Mouse (Mus musculus): ENCODE measurements around the gene Fam32a. TPM values are rescaled to one million over a fixed set of nuclear protein-coding genes. Genes with fewer than 3 reads are reported as not detected.

The Fam32a gene
- polyA plus RNA-seq, 1 experiment from 2014 or later: 85.6 TPM

- Histone ChIP-seq H3K9ac (no peak overlapping the region), H3K4me3 (no peak overlapping the region), H3K9me3 (replicated peaks) (no peaks in the 10 kb centered on the region), H3K36me3 (peaks cover 48% of the 10 kb centered on the region), H3K4me2 (replicated peaks) (no peak overlapping the region), H3K4me1 (peaks cover 18% of the 10 kb centered on the region), H3K27me3 (no peaks in the 10 kb centered on the region), H3K27ac (no peak overlapping the region)
- WGBS: 83% methylated on average over 2 of the region's 2 CpGs
- no peak for ATAC-seq (ENCODE audit: low FRiP score)
Measured at GRCm38 (mm10) chr8:72244610-72245009, 25.1 kb downstream of the Fam32a start.

DNA sequence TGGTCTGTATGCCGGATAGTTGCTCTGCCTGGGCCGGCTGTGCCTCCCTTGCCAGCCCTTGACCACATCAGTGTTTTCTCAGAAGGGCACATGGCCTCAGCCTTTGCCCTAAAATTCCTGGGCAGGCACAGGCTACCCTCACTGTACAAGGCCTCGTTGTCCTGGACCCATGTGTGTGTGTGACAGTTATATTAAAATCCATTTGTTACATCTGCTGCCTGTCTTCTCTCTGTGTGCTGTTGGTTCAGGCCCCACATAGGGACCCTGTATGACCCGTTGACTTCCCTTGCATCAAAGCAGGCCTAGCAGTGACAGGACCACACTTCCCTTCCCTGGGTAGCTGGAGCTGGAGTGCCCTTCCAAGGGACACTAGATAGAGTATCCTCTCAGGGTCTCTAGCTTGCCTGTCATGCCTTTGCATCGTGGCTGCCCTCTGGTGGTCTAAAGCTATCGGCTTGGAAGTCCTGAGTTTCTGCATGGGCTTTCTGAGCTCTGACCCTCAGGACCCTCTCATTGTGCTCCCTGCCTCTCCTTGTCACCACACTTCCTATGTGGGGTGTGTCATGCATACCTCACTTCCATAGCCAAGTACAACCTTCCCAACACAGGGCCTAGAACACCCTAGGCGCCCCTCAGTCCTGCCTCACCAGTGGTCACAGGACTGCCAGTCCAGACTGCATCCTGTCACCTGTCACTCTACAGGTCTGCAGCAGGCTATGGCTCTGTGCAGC is 37.8 kb downstream of the Fam32a start:
- 54% methylated on average over 7 of the region's 7 CpGs for WGBS

DNA sequence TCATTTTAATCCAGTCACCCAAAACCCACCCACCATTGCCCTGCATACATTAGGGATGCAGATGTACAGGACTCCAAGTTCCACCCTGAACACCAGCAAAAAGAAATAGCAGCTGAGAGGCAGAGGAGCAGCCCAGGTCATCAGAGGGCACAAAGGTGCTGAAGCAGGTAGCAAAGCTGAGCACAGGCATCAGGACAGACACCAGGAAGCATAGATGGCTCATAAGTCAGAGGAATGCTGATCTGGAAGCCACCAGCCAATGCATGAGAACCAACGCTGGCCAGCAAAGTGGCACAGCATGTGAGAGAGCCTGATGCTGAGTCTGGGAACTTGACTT is 38.3 kb downstream of the Fam32a start:
- 72% methylated on average over 1 of the region's 1 CpGs for WGBS
- H3K4me2 ChIP-seq (replicated peaks): no peak overlapping the region
- no peaks in the 10 kb centered on the region for H3K4me1 ChIP-seq
- H3K9me3 ChIP-seq (replicated peaks): no peaks in the 10 kb centered on the region
- no peak overlapping the region for H3K27ac ChIP-seq
- H3K27me3 ChIP-seq: no peaks in the 10 kb centered on the region
- ATAC-seq (ENCODE audit: low FRiP score): no peak
- H3K36me3 ChIP-seq: peaks cover 31% of the 10 kb centered on the region
- no peak overlapping the region for H3K9ac ChIP-seq
- H3K4me3 ChIP-seq: no peak overlapping the region

More for the DNA sequence above, 37.8 kb downstream of the Fam32a start:
- Histone ChIP-seq H3K9me3 (replicated peaks) (no peaks in the 10 kb centered on the region), H3K4me3 (no peak overlapping the region), H3K27me3 (no peaks in the 10 kb centered on the region), H3K27ac (no peak overlapping the region), H3K36me3 (peaks cover 37% of the 10 kb centered on the region), H3K4me1 (no peaks in the 10 kb centered on the region), H3K9ac (no peak overlapping the region), H3K4me2 (replicated peaks) (no peak overlapping the region)
- peak; percentile 26; the same call in 1 of the 2 replicates for ATAC-seq (ENCODE audit: low FRiP score)

DNA sequence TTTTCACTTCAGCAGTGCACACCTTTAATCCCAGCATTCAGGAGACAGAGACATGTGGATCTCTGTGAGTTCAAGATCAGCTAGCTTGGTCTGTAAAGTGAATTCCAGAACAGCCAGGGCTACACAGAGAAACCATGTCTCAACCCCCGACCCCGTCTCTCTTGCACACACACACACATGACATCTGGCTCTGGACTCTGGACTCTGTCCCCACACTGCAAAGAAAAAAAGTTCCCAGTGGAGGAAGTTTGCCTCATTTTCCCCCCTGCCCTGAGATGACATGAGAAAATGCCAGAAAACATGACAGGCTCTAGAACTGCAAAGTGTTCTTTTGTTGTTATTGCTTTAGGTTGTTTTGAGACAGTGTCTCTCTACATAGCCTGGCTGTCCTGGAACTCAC is 40.3 kb downstream of the Fam32a start:
- no peaks in the 10 kb centered on the region for H3K4me1 ChIP-seq
- H3K27me3 ChIP-seq: 0 out of 2 replicates have a peak, but pooled peaks cover 4% of the 10 kb centered on the region
- no peak overlapping the region for H3K4me3 ChIP-seq
- H3K27ac ChIP-seq: no peak overlapping the region
- ATAC-seq (ENCODE audit: low FRiP score): no peak
- H3K9me3 ChIP-seq (replicated peaks): no peaks in the 10 kb centered on the region
- H3K4me2 ChIP-seq (replicated peaks): no peak overlapping the region
- WGBS: 74% methylated on average over 2 of the region's 2 CpGs
- peaks cover 12% of the 10 kb centered on the region for H3K36me3 ChIP-seq
- H3K9ac ChIP-seq: no peak overlapping the region

- Histone ChIP-seq H3K9ac (no peak overlapping the region), H3K36me3 (peaks cover 5% of the 10 kb centered on the region; the same call in 1 of the 2 replicates), H3K4me3 (no peak overlapping the region), H3K9me3 (replicated peaks) (no peaks in the 10 kb centered on the region), H3K4me2 (replicated peaks) (no peak overlapping the region), H3K27ac (no peak overlapping the region), H3K27me3 (0 out of 2 replicates have a peak, but pooled peaks cover 4% of the 10 kb centered on the region), H3K4me1 (no peaks in the 10 kb centered on the region)
- ATAC-seq (ENCODE audit: low FRiP score): no peak; the same call in 1 of the 2 replicates
- 53% methylated on average over 4 of the region's 4 CpGs for WGBS
Measured at GRCm38 (mm10) chr8:72260585-72260984, 41.1 kb downstream of the Fam32a start.

- Histone ChIP-seq H3K4me2 (replicated peaks) (no peak overlapping the region), H3K4me3 (no peak overlapping the region), H3K27me3 (0 out of 2 replicates have a peak, but pooled peaks cover 4% of the 10 kb centered on the region), H3K9me3 (replicated peaks) (no peaks in the 10 kb centered on the region), H3K9ac (no peak overlapping the region), H3K4me1 (no peaks in the 10 kb centered on the region), H3K27ac (no peak overlapping the region), H3K36me3 (peaks cover under 1% of the 10 kb centered on the region; the same call in 1 of the 2 replicates)
- peak; percentile 65 for ATAC-seq (ENCODE audit: low FRiP score)
- 32% methylated on average over 2 of the region's 2 CpGs for WGBS
Measured at GRCm38 (mm10) chr8:72261019-72261418, 41.5 kb downstream of the Fam32a start.

DNA sequence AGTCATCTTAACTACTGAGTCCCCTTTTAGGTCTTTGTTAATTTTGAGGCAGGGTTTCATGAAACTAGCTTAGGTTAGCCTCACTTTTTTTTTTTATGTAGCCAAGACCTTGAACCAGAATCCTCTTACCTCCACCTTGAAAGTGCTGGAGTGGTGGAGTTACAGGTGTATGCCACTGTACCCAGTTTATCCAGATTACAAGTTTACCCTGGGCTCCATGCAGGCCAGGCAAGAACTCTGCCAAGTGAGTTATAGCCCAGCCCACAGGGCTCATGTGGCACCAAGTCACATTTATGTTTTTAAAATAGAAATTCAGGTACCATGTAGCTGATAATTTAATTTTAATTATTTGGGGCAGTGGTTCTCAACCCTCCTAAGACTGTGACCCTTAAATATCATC is 41.9 kb downstream of the Fam32a start:
- H3K27me3 ChIP-seq: 0 out of 2 replicates have a peak, but pooled peaks cover 4% of the 10 kb centered on the region
- no peak overlapping the region for H3K4me3 ChIP-seq
- H3K36me3 ChIP-seq: no peaks in the 10 kb centered on the region
- H3K27ac ChIP-seq: no peak overlapping the region
- H3K9me3 ChIP-seq (replicated peaks): no peaks in the 10 kb centered on the region
- no peak overlapping the region for H3K9ac ChIP-seq
- no peak overlapping the region for H3K4me2 ChIP-seq (replicated peaks)
- no peaks in the 10 kb centered on the region for H3K4me1 ChIP-seq
- no peak for ATAC-seq (ENCODE audit: low FRiP score)

GRCm38 (mm10) chr8:72261872-72262271 is 42.3 kb downstream of the Fam32a start:
- no peak for ATAC-seq (ENCODE audit: low FRiP score)
- H3K27ac ChIP-seq: no peak overlapping the region
- no peaks in the 10 kb centered on the region for H3K36me3 ChIP-seq
- 0 out of 2 replicates have a peak, but pooled peaks cover 4% of the 10 kb centered on the region for H3K27me3 ChIP-seq
- no peaks in the 10 kb centered on the region for H3K9me3 ChIP-seq (replicated peaks)
- no peak overlapping the region for H3K4me2 ChIP-seq (replicated peaks)
- H3K4me3 ChIP-seq: no peak overlapping the region
- no peaks in the 10 kb centered on the region for H3K4me1 ChIP-seq
- 56% methylated on average over 5 of the region's 5 CpGs for WGBS
- H3K9ac ChIP-seq: no peak overlapping the region

DNA sequence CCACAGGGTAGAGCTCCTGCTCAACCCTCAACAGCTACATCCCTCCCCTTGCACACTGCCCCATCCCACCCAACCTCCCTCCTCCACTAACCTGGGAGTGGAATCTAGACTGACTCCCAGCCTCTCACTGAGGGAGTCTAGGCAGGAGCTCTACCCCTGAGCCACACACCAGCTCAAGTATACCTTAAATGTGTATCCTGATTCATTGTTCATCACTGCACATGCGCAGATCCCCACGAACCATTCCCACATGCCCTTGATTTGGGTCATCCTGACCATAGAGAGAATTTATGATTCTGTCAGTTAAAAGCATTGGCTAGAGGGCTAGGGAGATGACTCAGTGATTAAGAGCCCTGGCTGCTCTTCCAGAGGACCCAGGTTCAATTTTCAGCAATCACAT is 43.2 kb downstream of the Fam32a start:
- Histone ChIP-seq H3K4me2 (replicated peaks) (no peak overlapping the region), H3K4me3 (no peak overlapping the region), H3K4me1 (no peaks in the 10 kb centered on the region), H3K9ac (no peak overlapping the region), H3K9me3 (replicated peaks) (no peaks in the 10 kb centered on the region), H3K27ac (no peak overlapping the region), H3K36me3 (no peaks in the 10 kb centered on the region), H3K27me3 (0 out of 2 replicates have a peak, but pooled peaks cover 4% of the 10 kb centered on the region)
- WGBS: 92% methylated on average over 2 of the region's 2 CpGs
- ATAC-seq (ENCODE audit: low FRiP score): no peak

DNA sequence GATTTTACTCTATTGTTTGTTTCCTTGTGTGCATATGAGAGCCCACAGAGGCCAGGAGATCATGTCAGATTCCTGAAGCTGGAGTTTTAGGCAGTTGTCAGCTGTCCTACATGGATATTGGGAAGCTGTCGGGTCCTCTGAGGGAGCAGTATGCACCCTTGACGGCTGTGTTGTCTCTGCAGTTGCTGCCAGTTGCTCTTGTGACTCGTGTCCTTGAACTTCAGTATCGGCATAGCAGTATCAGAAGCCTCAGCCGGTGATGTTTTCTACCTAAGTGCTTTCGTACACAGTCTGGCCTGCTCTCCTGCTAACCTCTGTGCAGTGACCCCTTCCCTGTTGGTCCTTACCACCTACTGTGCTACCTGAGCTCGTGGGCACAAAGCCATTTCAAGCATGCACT is 43.9 kb downstream of the Fam32a start:
- no peak for ATAC-seq (ENCODE audit: low FRiP score)
- no peak overlapping the region for H3K4me3 ChIP-seq
- H3K27me3 ChIP-seq: 0 out of 2 replicates have a peak, but pooled peaks cover 4% of the 10 kb centered on the region
- no peaks in the 10 kb centered on the region for H3K36me3 ChIP-seq
- H3K27ac ChIP-seq: no peak overlapping the region
- WGBS: 69% methylated on average over 7 of the region's 7 CpGs
- no peaks in the 10 kb centered on the region for H3K9me3 ChIP-seq (replicated peaks)
- H3K9ac ChIP-seq: no peak overlapping the region
- H3K4me1 ChIP-seq: no peaks in the 10 kb centered on the region
- H3K4me2 ChIP-seq (replicated peaks): no peak overlapping the region

- Histone ChIP-seq H3K27me3 (0 out of 2 replicates have a peak, but pooled peaks cover 4% of the 10 kb centered on the region), H3K9ac (no peak overlapping the region), H3K4me1 (no peaks in the 10 kb centered on the region), H3K9me3 (replicated peaks) (no peaks in the 10 kb centered on the region), H3K27ac (no peak overlapping the region), H3K4me2 (replicated peaks) (no peak overlapping the region), H3K36me3 (no peaks in the 10 kb centered on the region), H3K4me3 (no peak overlapping the region)
- 62% methylated on average over 7 of the region's 7 CpGs for WGBS
- no peak for ATAC-seq (ENCODE audit: low FRiP score)
Measured at GRCm38 (mm10) chr8:72265342-72265741, 45.8 kb downstream of the Fam32a start.

DNA sequence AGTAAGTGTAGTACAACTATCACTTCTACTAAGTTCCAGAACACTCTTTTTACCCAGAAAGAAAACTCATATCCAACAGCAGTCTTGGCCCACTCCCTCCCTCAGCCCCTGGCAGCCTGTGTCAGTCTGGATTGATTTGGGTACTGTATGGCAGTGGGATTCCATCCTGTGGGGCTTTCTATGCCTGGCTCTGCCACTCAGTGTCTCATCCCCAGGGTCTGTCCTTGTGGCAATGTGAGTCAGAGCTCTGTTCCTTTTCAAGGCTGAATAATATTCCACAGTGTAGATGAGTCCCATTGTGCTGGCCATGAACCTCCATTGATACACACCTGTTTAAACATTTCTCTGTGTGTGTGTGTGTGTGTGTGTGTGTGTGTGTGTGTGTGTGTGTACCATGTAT is 47.1 kb downstream of the Fam32a start:
- Histone ChIP-seq H3K36me3 (no peaks in the 10 kb centered on the region), H3K9ac (no peak overlapping the region)

DNA sequence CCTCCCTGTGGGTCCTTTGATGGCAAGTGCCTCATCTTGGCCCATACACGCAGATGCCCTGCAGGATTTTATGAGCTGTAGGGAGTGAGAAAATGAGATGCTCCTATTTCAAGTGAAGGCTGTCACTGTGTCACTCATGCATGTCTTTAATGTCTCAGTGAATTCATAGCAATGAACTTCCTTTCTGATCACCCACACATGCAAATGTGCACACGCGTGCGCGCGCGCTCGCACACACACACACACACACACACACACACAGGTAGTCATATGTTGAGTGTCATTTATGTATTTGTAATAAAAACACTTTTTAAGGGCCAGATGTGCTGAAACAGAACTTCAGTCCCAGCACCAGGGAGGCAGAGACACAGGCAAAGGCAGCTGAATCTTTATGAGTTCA is 47.6 kb downstream of the Fam32a start:
- Histone ChIP-seq H3K36me3 (no peaks in the 10 kb centered on the region), H3K4me1 (no peaks in the 10 kb centered on the region), H3K4me2 (replicated peaks) (no peak overlapping the region), H3K27ac (no peak overlapping the region), H3K4me3 (no peak overlapping the region), H3K9me3 (replicated peaks) (no peaks in the 10 kb centered on the region), H3K27me3 (0 out of 2 replicates have a peak, but pooled peaks cover 4% of the 10 kb centered on the region), H3K9ac (no peak overlapping the region)
- 96% methylated on average over 8 of the region's 8 CpGs for WGBS
- ATAC-seq (ENCODE audit: low FRiP score): no peak

More for the DNA sequence above, 47.1 kb downstream of the Fam32a start:
- H3K9me3 ChIP-seq (replicated peaks): no peaks in the 10 kb centered on the region
- no peaks in the 10 kb centered on the region for H3K4me1 ChIP-seq
- no peak overlapping the region for H3K4me2 ChIP-seq (replicated peaks)
- H3K27ac ChIP-seq: no peak overlapping the region
- H3K4me3 ChIP-seq: no peak overlapping the region
- H3K27me3 ChIP-seq: 0 out of 2 replicates have a peak, but pooled peaks cover 4% of the 10 kb centered on the region
- ATAC-seq (ENCODE audit: low FRiP score): no peak
